Mouse (Mus musculus): ENCODE measurements around the gene Samd5. TPM values are rescaled to one million over a fixed set of nuclear protein-coding genes. Genes with fewer than 3 reads are reported as not detected.

Gene Samd5
- total RNA-seq (2015; ENCODE audit: low replicate concordance) (not detected in 2 replicates), total RNA-seq (2017; ENCODE audit: low replicate concordance) (0.14 TPM in 1 of 2 replicates, not detected in the other)

DNA sequence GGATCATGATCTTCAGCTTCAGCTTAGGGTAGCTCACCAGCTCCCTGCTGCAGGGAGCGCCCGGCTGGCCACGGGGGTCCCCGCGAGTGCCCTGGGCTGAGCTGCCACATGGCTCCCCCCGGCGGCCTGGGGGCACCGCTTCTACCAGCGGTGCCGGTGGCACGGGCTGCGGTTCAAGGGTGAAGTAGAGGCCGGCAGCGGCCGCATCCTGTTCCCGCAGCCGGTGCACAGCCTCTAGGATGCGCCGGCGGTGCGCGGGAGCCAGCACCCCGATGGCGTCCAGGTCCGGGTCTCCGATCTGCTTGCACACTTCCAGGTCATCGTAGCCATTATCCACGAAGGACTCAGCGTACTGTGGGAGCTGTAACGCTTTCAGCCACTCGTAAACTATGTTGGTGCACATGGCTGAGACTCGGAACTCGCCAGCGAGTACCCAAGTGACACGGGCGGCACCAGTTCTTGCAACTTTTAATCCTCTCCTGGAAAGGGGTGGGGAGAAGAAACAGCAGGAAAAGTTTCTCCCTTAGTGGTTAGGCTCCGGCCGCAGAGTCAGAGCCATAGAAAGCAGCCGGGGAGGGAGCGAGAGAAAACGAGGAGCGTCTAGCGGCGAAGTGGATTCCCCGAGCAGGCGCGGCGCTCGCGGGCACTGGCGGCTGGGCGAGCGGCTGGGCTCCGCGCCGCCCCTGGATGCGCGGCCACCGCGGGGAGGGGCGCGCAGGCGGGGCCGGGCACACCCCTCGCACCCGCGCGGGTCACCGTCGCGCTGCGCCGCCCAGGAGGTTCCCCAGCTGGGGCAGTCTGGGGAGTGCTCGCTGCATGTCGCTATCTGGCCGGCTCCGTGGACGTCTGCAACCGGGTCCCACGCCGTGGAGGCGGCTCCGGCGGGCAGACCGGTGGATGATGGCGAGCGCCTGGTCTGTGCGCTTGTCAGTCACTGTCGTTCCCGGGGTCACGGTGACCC is at the start of gene Samd5:
Gene Samd5, minus strand, starts transcription at position 648 of the 961 bp plus-strand sequence.
- ATAC-seq (replicated peaks; ENCODE audit: low FRiP score, poor library complexity, severe bottlenecking) = no peak

GRCm38 (mm10) chr10:9722519-9723303 is 47.7 kb upstream of the Samd5 start:
- ATAC-seq (replicated peaks; ENCODE audit: low FRiP score, poor library complexity, severe bottlenecking) = no peak

DNA sequence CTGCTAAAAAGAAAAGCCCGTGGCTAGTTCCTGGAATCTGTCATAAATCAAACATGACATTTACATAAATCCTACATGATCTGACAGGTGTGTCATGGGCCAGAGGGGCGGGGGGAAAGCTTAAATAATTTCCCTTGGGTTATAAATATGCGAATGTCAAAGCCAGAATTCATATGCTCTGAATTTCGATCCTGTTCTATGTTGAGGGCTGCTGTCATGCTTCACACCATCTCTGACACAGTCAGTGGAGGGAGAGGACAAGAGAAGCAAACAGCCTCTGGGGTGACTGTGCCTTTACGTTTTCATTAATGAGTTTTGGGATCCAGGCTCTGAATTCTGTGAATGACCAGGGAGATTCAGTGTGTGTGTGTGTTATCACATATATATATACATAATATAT is 45.0 kb upstream of the Samd5 start:
- no peak for ATAC-seq (replicated peaks; ENCODE audit: low FRiP score, poor library complexity, severe bottlenecking)

- no peak for ATAC-seq (replicated peaks; ENCODE audit: low FRiP score, poor library complexity, severe bottlenecking)
Measured at GRCm38 (mm10) chr10:9718086-9718485, 43.1 kb upstream of the Samd5 start.

GRCm38 (mm10) chr10:9704956-9705355 is 29.9 kb upstream of the Samd5 start:
- ATAC-seq (replicated peaks; ENCODE audit: low FRiP score, poor library complexity, severe bottlenecking) = no peak

DNA sequence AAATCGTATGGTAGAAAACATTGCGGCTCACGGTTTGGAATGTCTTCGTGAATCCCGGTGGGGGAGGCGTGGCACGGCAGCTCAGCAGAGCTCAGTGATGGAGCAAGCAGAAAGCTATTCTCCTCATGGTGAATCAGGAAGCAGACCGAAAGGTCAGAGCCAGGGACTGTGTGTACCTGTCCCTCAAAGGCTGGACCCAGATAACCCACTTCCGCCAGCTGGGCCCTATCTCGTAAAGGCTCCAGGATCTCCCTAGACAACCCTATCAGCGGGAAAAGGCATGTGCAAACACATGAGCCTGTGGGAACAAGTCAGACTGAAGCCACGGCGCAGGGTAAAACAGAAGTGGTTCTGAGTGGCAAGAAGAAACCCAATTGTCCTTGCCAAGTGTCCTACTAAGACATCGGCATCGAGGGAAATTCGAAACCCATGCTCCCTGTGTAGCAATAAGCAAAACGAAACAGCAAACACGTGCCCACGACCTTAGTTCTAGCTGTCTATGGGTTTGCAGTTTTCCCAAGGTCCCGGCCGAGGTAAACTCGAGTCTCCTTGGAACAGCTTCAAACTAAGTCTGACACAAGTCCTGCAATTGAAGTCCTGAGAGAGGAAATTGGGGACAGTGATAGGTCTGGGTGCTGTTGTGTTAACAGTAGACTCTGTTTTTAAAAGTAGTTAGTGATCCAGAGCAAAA is 24.2 kb upstream of the Samd5 start:
- ATAC-seq (replicated peaks; ENCODE audit: low FRiP score, poor library complexity, severe bottlenecking) = no peak

DNA sequence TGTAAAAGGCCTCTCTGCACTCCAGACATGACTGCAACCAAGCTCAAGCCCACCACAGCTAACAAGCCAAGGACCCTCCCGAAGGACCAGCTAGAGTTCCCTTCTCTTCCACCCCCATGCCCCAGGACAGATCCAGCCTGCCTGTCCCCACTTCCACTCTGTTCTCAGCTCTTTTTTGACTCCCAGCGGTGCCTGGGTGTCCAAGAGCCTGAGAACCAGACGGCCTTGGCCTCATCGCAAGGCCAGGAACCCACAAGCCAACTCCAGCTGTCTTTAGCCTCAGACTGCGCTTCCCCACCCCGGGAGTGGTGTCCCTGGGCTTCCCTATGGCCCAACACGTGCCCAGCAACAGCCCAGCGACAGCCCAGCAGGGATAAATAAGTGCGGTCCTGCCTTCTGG is 23.1 kb upstream of the Samd5 start:
- ATAC-seq (replicated peaks; ENCODE audit: low FRiP score, poor library complexity, severe bottlenecking) = no peak

DNA sequence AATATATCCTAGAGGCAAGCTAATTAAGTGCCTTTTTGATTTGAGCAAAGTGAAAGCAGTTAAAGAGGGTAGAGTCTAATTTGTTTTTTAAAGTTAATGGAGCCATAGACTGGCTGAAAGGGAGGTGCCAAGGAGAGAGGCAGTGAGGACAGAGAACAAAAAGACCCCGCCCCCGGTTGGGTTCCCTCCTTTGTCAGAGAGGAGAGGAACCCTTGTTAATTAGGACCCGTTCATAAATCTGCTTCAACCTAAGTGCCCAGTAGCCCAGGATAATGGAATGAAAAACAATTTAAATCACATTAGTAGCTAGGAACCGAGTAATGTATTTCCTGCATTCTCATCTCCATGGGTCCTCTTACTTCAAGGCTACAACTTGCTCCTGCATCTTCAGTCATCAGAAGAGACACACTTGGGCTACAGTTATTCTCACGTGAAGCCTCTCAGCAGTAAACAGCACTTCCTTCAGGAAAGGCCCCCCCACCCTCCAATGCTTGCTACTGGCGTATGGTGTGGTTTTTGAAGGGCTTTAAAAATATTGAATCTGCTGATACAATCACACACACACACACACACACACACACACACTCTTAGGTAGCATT is 21.6 kb upstream of the Samd5 start:
- no peak for ATAC-seq (replicated peaks; ENCODE audit: low FRiP score, poor library complexity, severe bottlenecking)

- ATAC-seq (replicated peaks; ENCODE audit: low FRiP score, poor library complexity, severe bottlenecking) = no peak
Measured at GRCm38 (mm10) chr10:9693990-9694699, 19.1 kb upstream of the Samd5 start.

GRCm38 (mm10) chr10:9680928-9681327 is 5.9 kb upstream of the Samd5 start:
- no peak for ATAC-seq (replicated peaks; ENCODE audit: low FRiP score, poor library complexity, severe bottlenecking)

DNA sequence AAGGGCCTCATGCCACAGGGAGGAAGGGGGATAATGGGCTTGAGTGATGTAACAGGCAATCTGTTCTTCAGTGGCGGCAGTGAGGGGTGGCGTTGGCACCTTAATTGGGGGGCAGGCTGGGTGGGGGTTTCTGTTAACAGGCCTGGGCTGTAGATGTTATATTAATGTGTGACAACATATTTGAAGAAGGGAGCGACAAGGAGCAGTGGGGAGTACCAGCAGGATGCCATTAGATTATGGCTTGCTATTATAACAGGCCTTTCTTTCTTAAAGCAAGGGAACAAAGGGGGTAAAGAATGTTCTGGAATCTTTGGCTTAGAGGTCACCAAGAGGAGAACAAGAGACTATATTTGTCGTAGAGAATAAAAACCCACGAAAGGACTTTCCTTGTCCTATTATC is 4.9 kb upstream of the Samd5 start:
- no peak for ATAC-seq (replicated peaks; ENCODE audit: low FRiP score, poor library complexity, severe bottlenecking)

GRCm38 (mm10) chr10:9678071-9678470 is 3.1 kb upstream of the Samd5 start:
- no peak for ATAC-seq (replicated peaks; ENCODE audit: low FRiP score, poor library complexity, severe bottlenecking)

GRCm38 (mm10) chr10:9676886-9677285 is 1.9 kb upstream of the Samd5 start:
- no peak for ATAC-seq (replicated peaks; ENCODE audit: low FRiP score, poor library complexity, severe bottlenecking)

- no peak for ATAC-seq (replicated peaks; ENCODE audit: low FRiP score, poor library complexity, severe bottlenecking)
Measured at GRCm38 (mm10) chr10:9676418-9676786, 1.4 kb upstream of the Samd5 start.

GRCm38 (mm10) chr10:9675550-9676417 is 776 bp upstream of the Samd5 start:
- no peak for ATAC-seq (replicated peaks; ENCODE audit: low FRiP score, poor library complexity, severe bottlenecking)

DNA sequence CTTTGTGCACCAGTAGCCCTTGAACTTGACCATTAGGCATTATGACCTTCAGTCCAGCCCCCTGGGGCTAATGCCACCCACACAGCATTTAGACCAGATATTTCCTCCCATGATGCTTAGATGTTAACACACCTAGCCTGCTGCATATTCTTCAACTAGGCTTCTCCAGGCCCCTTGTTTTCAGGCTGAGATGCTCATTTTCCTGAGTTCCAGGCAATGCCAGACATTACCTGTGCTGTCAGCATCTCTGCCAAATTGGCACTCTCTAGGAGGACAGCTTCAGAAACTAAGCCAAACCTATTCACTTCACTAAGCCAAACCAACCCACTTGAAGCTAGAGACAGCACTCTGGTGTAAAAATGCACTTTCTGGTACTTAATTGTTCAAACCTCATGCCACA is 1.7 kb downstream of the Samd5 start:
- ATAC-seq (replicated peaks; ENCODE audit: low FRiP score, poor library complexity, severe bottlenecking) = no peak

- ATAC-seq (replicated peaks; ENCODE audit: low FRiP score, poor library complexity, severe bottlenecking) = no peak
Measured at GRCm38 (mm10) chr10:9672751-9673150, 2.3 kb downstream of the Samd5 start.

- ATAC-seq (replicated peaks; ENCODE audit: low FRiP score, poor library complexity, severe bottlenecking) = no peak
Measured at GRCm38 (mm10) chr10:9670351-9670750, 4.7 kb downstream of the Samd5 start.
